Mouse (Mus musculus) intestine, embryonic 15.5 days (tissue): ENCODE measurements around the gene Nacad. TPM values are rescaled to one million over a fixed set of nuclear protein-coding genes. Genes with fewer than 3 reads are reported as not detected.
A peak's percentile ranks its signal among the peaks of the same experiment; 100 is the strongest.

Source experiments
- ATAC-seq: fragments of 200-750 bp; cut with Nextera tagmentation; 2 replicates; pipeline ENCODE4 v1.8.0; 2017; ENCODE audit warnings: moderate TSS enrichment, moderate library complexity
- H3K27ac ChIP-seq: fragments of 300-500 bp; sonication (generic); 2 replicates; pipeline ENCODE4 v1.5.1; 2015; ENCODE audit warnings: mild to moderate bottlenecking, inconsistent platforms
- H3K27me3 ChIP-seq: fragments of 300-500 bp; sonication (generic); replicated peaks from 2 replicates; pipeline ENCODE4 v1.6.1; 2015; ENCODE audit warnings: inconsistent platforms
- H3K36me3 ChIP-seq: fragments of 300-500 bp; sonication (generic); 2 replicates; pipeline ENCODE4 v1.6.1; 2015; ENCODE audit warnings: inconsistent platforms
- H3K4me1 ChIP-seq: fragments of 300-500 bp; sonication (generic); replicated peaks from 2 replicates; pipeline ENCODE4 v1.6.1; 2015; ENCODE audit warnings: inconsistent platforms
- H3K4me2 ChIP-seq: fragments of 300-500 bp; sonication (generic); replicated peaks from 2 replicates; pipeline ENCODE4 v1.6.1; 2015; ENCODE audit warnings: mild to moderate bottlenecking, inconsistent platforms
- H3K4me3 ChIP-seq: fragments of 300-500 bp; sonication (generic); replicated peaks from 2 replicates; pipeline ENCODE4 v1.5.1; 2015; ENCODE audit warnings: inconsistent platforms
- H3K9ac ChIP-seq: fragments of 300-500 bp; sonication (generic); 2 replicates; pipeline ENCODE4 v1.6.1; 2015; ENCODE audit warnings: inconsistent platforms
- H3K9me3 ChIP-seq: fragments of 300-500 bp; sonication (generic); 2 replicates; pipeline ENCODE4 v1.6.1; 2016; ENCODE audit warnings: inconsistent platforms
- WGBS: fragments of 180-500 bp; shearing (Covaris S2); methylation state at CpG from one replicate; pipeline ENCODE4 v1.1.7; 2015; 5-methylcytosine and 5-hydroxymethylcytosine counted together
- polyA plus RNA-seq: library from polyadenylated mRNA; unstranded; fragments of >200 nt; fragmentation: Nextera tagmentation; extraction: Ambion mirVana; gene quantifications from 2 replicates; pipeline ENCODE4 v1.2.1, GENCODE M21; 2015

Nacad gene
- polyA plus RNA-seq, 1 experiment from 2014 or later = 6.3 TPM

DNA sequence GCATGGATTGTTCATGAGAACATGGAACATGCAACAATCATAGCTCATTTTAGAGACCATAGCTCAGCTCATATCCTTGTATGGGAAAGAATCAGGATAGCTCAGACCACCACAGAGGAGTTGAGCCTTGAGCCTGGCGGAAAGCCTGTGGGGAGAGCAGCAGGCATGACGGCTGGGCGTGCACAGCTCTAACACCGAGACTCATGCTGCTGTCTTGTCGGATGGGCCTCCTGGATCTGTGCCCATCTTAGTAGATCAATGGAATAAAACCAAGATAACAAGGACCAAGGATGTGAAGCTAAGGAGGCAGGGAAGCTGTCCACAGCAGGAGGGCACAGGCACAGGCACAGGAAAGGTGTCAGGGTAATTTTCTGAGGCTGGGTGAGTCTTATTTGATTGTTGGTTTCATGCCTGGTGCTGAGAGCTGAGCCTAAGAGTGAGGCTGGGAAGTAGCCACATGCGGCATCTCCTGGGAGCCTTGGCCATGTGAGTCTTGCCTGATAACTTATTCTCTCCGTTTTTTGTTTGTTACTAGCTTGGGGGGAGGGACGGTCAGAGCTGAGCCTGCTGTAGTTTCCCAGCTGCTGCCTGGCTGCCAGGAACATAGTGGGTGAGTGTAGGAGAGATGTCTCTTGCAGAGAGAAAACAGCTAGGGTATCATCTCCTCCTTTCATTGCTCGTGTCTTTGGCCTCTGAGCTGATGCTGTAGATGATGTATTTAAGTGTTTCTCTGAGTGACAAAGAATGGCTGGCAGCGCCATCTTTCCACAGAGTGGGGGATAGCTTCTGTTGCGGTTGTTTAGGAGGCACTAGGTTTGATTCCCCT lies 37.1 kb downstream of the Nacad start:
- Histone ChIP-seq H3K4me1 (peaks cover 13% of the 10 kb centered on the region), H3K4me3 (no peak overlapping the region), H3K4me2 (peak overlapping the region; percentile 17; the same call in 1 of the 2 replicates), H3K36me3 (peaks cover 13% of the 10 kb centered on the region; the same call in 1 of the 2 replicates), H3K27me3 (no peaks in the 10 kb centered on the region), H3K9ac (no peak overlapping the region), H3K27ac (no peak overlapping the region; the same call in 1 of the 2 replicates), H3K9me3 (no peaks in the 10 kb centered on the region)
- 50% methylated on average over 11 of the region's 11 CpGs for WGBS
- ATAC-seq = peak; percentile 58; the same call in 1 of the 2 replicates

DNA sequence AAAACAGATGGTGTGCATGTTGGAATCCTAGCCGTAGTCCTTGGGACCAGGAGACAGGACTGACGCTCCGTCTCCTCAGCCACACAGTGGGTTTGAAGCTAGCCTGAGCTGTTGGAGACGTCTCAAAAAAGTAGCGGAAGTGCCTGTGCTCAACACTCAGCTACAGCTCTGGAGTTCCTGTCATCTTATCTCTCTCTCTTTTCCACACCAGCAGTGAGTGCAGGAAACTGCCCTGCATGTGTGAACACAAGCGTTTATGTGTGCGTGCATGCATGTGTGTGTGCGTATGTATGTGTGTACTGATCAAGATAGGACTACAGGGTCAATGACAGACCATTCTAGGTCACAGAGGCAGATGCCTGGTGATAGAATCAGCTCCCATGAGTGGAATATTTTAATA lies 37.9 kb downstream of the Nacad start:
- Histone ChIP-seq H3K4me3 (no peak overlapping the region), H3K27me3 (no peaks in the 10 kb centered on the region), H3K36me3 (peaks cover 12% of the 10 kb centered on the region; the same call in 1 of the 2 replicates), H3K4me2 (no peak overlapping the region), H3K9me3 (no peaks in the 10 kb centered on the region), H3K4me1 (peaks cover 13% of the 10 kb centered on the region), H3K9ac (no peak overlapping the region), H3K27ac (no peak overlapping the region)
- WGBS = 77% methylated on average over 8 of the region's 8 CpGs
- no peak for ATAC-seq

- 72% methylated on average over 4 of the region's 4 CpGs for WGBS
- Histone ChIP-seq H3K27ac (no peak overlapping the region), H3K9ac (no peak overlapping the region), H3K4me1 (peaks cover 23% of the 10 kb centered on the region), H3K9me3 (no peaks in the 10 kb centered on the region), H3K27me3 (no peaks in the 10 kb centered on the region), H3K4me2 (no peak overlapping the region), H3K4me3 (no peak overlapping the region), H3K36me3 (peaks cover 11% of the 10 kb centered on the region; the same call in 1 of the 2 replicates)
- no peak for ATAC-seq
Measured at GRCm38 (mm10) chr11:6566496-6566895, 39.4 kb downstream of the Nacad start.

GRCm38 (mm10) chr11:6563201-6563600 lies 42.7 kb downstream of the Nacad start:
- no peak overlapping the region for H3K9ac ChIP-seq
- no peak overlapping the region for H3K27ac ChIP-seq
- 0 out of 2 replicates have a peak, but pooled peaks cover 5% of the 10 kb centered on the region for H3K36me3 ChIP-seq
- H3K27me3 ChIP-seq = no peaks in the 10 kb centered on the region
- WGBS = 85% methylated on average over 4 of the region's 4 CpGs
- H3K4me1 ChIP-seq = peaks cover 18% of the 10 kb centered on the region; the same call in 1 of the 2 replicates
- no peaks in the 10 kb centered on the region for H3K9me3 ChIP-seq
- ATAC-seq = no peak
- no peak overlapping the region for H3K4me2 ChIP-seq
- H3K4me3 ChIP-seq = no peak overlapping the region

- Histone ChIP-seq H3K27ac (0 out of 2 replicates have a peak overlapping the region, but pooled peaks have one; percentile 7), H3K4me2 (no peak overlapping the region), H3K9ac (no peak overlapping the region), H3K36me3 (0 out of 2 replicates have a peak, but pooled peaks cover 5% of the 10 kb centered on the region), H3K4me3 (no peak overlapping the region), H3K4me1 (peaks cover 18% of the 10 kb centered on the region; the same call in 1 of the 2 replicates), H3K9me3 (no peaks in the 10 kb centered on the region), H3K27me3 (no peaks in the 10 kb centered on the region)
- 0 out of 2 replicates have a peak, but pooled peaks have one; percentile 29 for ATAC-seq
- WGBS = 72% methylated on average over 6 of the region's 6 CpGs
Measured at GRCm38 (mm10) chr11:6562359-6562758, 43.5 kb downstream of the Nacad start.

- H3K36me3 ChIP-seq = peaks cover 12% of the 10 kb centered on the region; the same call in 1 of the 2 replicates
- peaks cover 15% of the 10 kb centered on the region; the same call in 1 of the 2 replicates for H3K4me1 ChIP-seq
- H3K9ac ChIP-seq = no peak overlapping the region
- no peak for ATAC-seq
- peak overlapping the region; percentile 79 for H3K27ac ChIP-seq
- no peaks in the 10 kb centered on the region for H3K27me3 ChIP-seq
- WGBS = 93% methylated on average over 4 of the region's 4 CpGs
- 0 out of 2 replicates have a peak overlapping the region, but pooled peaks have one; percentile 7 for H3K4me2 ChIP-seq
- H3K4me3 ChIP-seq = no peak overlapping the region
- H3K9me3 ChIP-seq = no peaks in the 10 kb centered on the region
Measured at GRCm38 (mm10) chr11:6561474-6561873, 44.4 kb downstream of the Nacad start.

DNA sequence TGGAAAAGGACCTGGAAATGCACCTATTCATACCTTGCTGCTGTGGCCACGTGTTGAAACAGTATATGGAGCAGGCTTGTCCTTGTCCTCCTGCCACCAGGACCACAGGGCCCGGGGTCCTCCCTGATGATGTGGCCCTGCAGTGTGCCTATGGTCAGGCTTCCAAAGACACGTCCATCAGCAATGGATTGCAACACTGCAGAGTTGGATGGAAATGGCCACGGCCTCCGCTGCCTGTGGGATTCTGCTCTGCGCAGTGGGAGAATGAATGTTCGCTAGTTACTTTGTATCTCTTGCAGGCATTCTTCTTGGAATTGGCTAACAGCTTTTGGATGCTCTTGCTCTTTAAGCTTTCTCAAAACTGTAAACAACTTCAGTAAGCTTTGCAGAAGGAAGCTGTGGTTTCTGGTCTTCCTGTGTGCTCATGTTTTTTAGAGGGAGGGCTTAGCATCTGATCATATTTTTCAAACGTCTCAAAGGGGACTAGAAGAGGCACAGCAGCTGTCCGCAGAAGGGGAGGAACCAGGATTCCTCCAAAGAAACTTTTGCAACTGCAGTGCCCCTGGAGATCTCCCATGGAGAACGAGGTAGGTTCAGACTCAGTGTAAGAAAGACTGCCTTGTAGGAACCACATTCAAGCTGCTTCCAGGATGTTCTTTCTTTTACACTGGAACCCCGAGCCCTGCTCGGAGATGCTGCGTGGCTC lies 45.0 kb downstream of the Nacad start:
- Histone ChIP-seq H3K9me3 (no peaks in the 10 kb centered on the region), H3K36me3 (peaks cover 13% of the 10 kb centered on the region; the same call in 1 of the 2 replicates), H3K9ac (no peak overlapping the region), H3K27ac (peak overlapping the region; percentile 79), H3K4me1 (peaks cover 13% of the 10 kb centered on the region; the same call in 1 of the 2 replicates), H3K4me3 (no peak overlapping the region), H3K27me3 (no peaks in the 10 kb centered on the region), H3K4me2 (0 out of 2 replicates have a peak overlapping the region, but pooled peaks have one; percentile 22)
- 0 out of 2 replicates have a peak, but pooled peaks have one; percentile 32 for ATAC-seq
- 71% methylated on average over 13 of the region's 13 CpGs for WGBS

DNA sequence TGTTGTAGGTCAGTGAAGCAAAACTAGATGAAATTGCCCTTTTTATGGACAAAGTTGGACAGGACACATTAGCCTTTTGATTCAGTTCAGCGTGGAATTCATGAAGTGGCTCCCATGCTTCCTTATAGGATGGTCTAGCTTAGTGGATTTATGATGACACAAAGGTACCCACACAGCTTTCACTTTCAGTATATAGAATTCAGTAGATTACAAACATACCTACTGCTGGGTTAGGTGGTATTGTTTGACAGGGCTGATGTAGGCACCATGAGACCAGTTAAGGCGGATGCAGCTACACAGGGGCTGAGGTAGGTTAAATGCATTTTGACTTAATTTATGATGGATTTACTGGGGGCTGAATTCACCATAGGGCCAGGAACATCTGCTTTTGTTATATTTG lies 45.9 kb downstream of the Nacad start:
- Histone ChIP-seq H3K36me3 (peaks cover 13% of the 10 kb centered on the region; the same call in 1 of the 2 replicates), H3K4me3 (no peak overlapping the region), H3K9ac (no peak overlapping the region), H3K9me3 (no peaks in the 10 kb centered on the region), H3K4me1 (peaks cover 13% of the 10 kb centered on the region; the same call in 1 of the 2 replicates), H3K4me2 (no peak overlapping the region), H3K27ac (no peak overlapping the region), H3K27me3 (no peaks in the 10 kb centered on the region)
- 93% methylated on average over 2 of the region's 2 CpGs for WGBS
- no peak for ATAC-seq

DNA sequence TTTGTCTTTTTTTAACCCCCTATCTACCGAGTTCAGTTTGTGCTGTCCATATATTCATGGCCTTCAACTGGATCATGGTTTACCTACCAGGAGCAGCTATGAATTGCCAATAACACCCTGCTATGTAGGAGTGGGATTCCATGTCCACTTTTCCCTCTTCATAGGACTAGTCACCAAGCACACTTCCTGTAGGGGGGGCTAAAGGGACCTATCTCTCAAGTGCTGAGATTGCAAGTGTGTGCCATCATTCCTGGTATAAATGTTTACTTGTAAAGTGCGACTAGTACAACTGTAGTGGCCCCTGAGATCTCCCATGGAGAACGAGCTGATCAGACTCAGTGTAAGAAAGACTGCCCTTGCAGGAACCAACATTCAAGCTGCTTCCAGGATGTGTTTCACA lies 47.6 kb downstream of the Nacad start:
- Histone ChIP-seq H3K4me2 (no peak overlapping the region), H3K9ac (no peak overlapping the region), H3K9me3 (no peaks in the 10 kb centered on the region), H3K4me1 (peaks cover 13% of the 10 kb centered on the region; the same call in 1 of the 2 replicates), H3K27me3 (no peaks in the 10 kb centered on the region), H3K4me3 (no peak overlapping the region), H3K36me3 (peaks cover 11% of the 10 kb centered on the region; the same call in 1 of the 2 replicates), H3K27ac (no peak overlapping the region)
- ATAC-seq = no peak
- 69% methylated on average over 3 of the region's 3 CpGs for WGBS

GRCm38 (mm10) chr11:6550201-6550600 lies 55.7 kb downstream of the Nacad start:
- H3K27me3 ChIP-seq = no peaks in the 10 kb centered on the region
- no peak overlapping the region for H3K27ac ChIP-seq
- ATAC-seq = no peak
- no peak overlapping the region for H3K4me3 ChIP-seq
- H3K4me2 ChIP-seq = no peak overlapping the region
- H3K9ac ChIP-seq = no peak overlapping the region
- no peaks in the 10 kb centered on the region for H3K9me3 ChIP-seq
- H3K36me3 ChIP-seq = peaks cover 3% of the 10 kb centered on the region; the same call in 1 of the 2 replicates
- peaks cover 8% of the 10 kb centered on the region for H3K4me1 ChIP-seq
- WGBS = 88% methylated on average over 3 of the region's 3 CpGs

- Histone ChIP-seq H3K4me3 (no peak overlapping the region), H3K9me3 (no peaks in the 10 kb centered on the region), H3K27ac (no peak overlapping the region), H3K4me2 (no peak overlapping the region), H3K4me1 (peaks cover 8% of the 10 kb centered on the region), H3K27me3 (no peaks in the 10 kb centered on the region), H3K9ac (no peak overlapping the region), H3K36me3 (peaks cover 3% of the 10 kb centered on the region; the same call in 1 of the 2 replicates)
- ATAC-seq = no peak
- 90% methylated on average over 2 of the region's 2 CpGs for WGBS
Measured at GRCm38 (mm10) chr11:6549770-6550169, 56.1 kb downstream of the Nacad start.
